Mouse (Mus musculus) olfactory bulb, adult 2 months (tissue): ENCODE results near the gene Zbtb40.

ENCODE experiments used
- CTCF ChIP-seq: fragments of 200-500 bp; IDR thresholded peaks from 2 replicates; pipeline ENCODE4 v1.5.1; 2012; ENCODE audit warnings: low read depth, mild to moderate bottlenecking, low read length, moderate library complexity; ENCODE audit not compliant: insufficient read depth
- POLR2A ChIP-seq: fragments of 200-500 bp; IDR thresholded peaks from 2 replicates; pipeline ENCODE4 v1.6.1; 2012; ENCODE audit warnings: mild to moderate bottlenecking, low read depth, low read length, moderate library complexity; ENCODE audit not compliant: insufficient read depth

GRCm38 (mm10) chr4:136960068-136960467 lies 88.5 kb downstream of the Zbtb40 start:
- TF ChIP-seq POLR2A (no peak), CTCF (no peak)
